Mouse (Mus musculus): Measurements from ENCODE around the gene Ccdc51.

Gene Ccdc51

GRCm38 (mm10) chr9:109098366-109098765 lies 16.1 kb downstream of the Ccdc51 start:
- no peak for DNase-seq

- no peak for DNase-seq
These were observed 16.7 kb downstream of the Ccdc51 start for GRCm38 (mm10) chr9:109098969-109099368.

GRCm38 (mm10) chr9:109100307-109100928 lies 18.1 kb downstream of the Ccdc51 start:
- DNase-seq, result no peak

- no peak for DNase-seq
These were observed 19.7 kb downstream of the Ccdc51 start for GRCm38 (mm10) chr9:109101933-109102445.

- DNase-seq, result no peak
These were observed 20.2 kb downstream of the Ccdc51 start for GRCm38 (mm10) chr9:109102541-109102940.

- no peak for DNase-seq
These were observed 21.0 kb downstream of the Ccdc51 start for GRCm38 (mm10) chr9:109103250-109103649.

GRCm38 (mm10) chr9:109104083-109104482 lies 21.8 kb downstream of the Ccdc51 start:
- DNase-seq, result no peak

GRCm38 (mm10) chr9:109105011-109105410 lies 22.7 kb downstream of the Ccdc51 start:
- no peak for DNase-seq

GRCm38 (mm10) chr9:109105648-109106047 lies 23.4 kb downstream of the Ccdc51 start:
- DNase-seq, result no peak

GRCm38 (mm10) chr9:109107341-109107740 lies 25.0 kb downstream of the Ccdc51 start:
- DNase-seq, result no peak

GRCm38 (mm10) chr9:109110240-109110639 lies 27.9 kb downstream of the Ccdc51 start:
- no peak for DNase-seq

- no peak for DNase-seq
These were observed 28.8 kb downstream of the Ccdc51 start for GRCm38 (mm10) chr9:109111101-109111500.

- DNase-seq, result no peak
These were observed 29.3 kb downstream of the Ccdc51 start for GRCm38 (mm10) chr9:109111591-109111990.

- DNase-seq, result no peak
These were observed 31.0 kb downstream of the Ccdc51 start for GRCm38 (mm10) chr9:109113331-109113730.

- no peak for DNase-seq
These were observed 32.0 kb downstream of the Ccdc51 start for GRCm38 (mm10) chr9:109114276-109114675.

GRCm38 (mm10) chr9:109114871-109115270 lies 32.6 kb downstream of the Ccdc51 start:
- no peak for DNase-seq

- DNase-seq, result no peak
These were observed 33.9 kb downstream of the Ccdc51 start for GRCm38 (mm10) chr9:109116205-109116604.

GRCm38 (mm10) chr9:109118106-109118505 lies 35.8 kb downstream of the Ccdc51 start:
- no peak for DNase-seq

GRCm38 (mm10) chr9:109119571-109119970 lies 37.3 kb downstream of the Ccdc51 start:
- no peak for DNase-seq

- DNase-seq, result no peak
These were observed 38.7 kb downstream of the Ccdc51 start for GRCm38 (mm10) chr9:109120956-109121355.

GRCm38 (mm10) chr9:109122553-109123085 lies 40.3 kb downstream of the Ccdc51 start:
- DNase-seq, result peak; percentile 51

GRCm38 (mm10) chr9:109123266-109123665 lies 41.0 kb downstream of the Ccdc51 start:
- no peak for DNase-seq

- no peak for DNase-seq
These were observed 41.9 kb downstream of the Ccdc51 start for GRCm38 (mm10) chr9:109124164-109124563.

GRCm38 (mm10) chr9:109125043-109125442 lies 42.8 kb downstream of the Ccdc51 start:
- no peak for DNase-seq

GRCm38 (mm10) chr9:109125481-109125880 lies 43.2 kb downstream of the Ccdc51 start:
- no peak for DNase-seq
